Mouse (Mus musculus): ENCODE measurements at regions not wholly inside any gene's neighbourhood (a gene's known extent, or its start where the extent isn't known, plus 50 kb on each side); places are given as distances from the start of the nearest gene placed in this dataset.

DNA sequence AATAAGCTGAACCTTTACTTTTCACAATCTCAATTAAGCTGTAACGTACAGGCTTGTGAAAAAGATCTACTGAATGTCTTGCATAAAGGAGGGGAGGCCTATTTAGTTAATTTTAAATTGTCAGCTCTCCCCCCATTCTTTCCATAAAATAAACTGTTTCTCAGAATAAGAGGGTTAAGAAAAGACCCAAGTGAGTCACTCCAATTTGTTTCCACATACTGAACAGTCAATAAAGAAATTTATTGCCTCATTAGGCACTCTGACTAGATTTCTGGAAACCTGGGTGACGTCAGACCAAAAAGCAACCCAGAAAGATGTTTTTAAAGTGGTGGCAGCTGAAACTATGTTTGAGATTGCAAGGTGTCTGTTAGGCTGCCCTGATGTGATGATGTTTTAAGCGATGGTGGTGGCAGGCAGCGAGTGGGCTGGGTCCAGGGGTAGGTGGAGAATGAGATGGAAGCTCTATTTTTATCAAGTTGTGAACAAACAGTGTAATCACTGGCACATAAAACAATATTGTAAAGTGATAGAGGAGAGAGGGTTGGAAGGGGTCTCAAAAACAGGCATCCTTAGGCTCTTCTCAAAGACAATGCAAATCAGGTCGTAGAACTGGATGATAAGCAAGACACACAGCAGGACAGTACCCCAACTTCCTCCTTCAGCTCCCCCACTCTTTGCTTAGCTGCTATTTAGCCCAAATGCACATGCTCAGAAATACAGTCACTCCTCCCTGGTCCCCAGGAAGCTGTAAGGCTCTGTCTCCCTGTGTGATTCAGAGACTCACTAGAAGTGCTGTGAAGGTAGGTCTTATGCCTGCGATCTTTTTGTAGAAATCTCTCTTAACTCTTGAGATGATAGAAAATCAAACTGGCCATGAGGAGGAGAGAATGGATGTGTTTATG is 288.0 kb downstream of the Usp25 start:
- DNase-seq: no peak

DNA sequence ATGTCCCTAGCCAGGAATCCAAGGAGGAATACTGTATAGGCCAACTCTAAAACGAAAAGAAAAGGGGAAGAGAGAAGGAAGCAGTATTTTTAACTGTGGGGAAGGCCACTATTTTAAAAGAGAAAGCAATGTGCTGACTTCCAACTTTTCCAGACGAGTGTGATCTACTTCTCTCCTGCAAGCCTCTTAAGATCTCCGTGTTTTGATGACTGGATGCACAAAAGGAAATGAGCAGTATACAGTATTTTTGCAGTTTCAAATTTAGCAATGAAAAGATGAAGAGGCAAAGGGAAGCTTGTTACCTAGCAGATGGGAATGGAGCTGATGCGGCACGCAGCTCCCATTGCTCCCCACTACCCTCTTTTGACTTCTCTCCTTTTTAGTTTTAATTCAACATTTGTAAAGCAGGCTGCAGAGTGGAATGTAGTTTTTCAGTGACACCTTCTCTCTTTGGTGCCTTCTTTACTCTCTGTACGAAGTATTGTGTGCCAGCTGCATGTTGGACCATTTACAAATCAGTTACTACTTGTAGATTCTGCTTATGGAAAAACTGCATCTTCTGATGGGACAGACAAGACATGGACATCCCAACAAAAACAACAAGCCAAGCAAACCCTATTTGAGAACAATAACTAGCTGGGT is 287.2 kb downstream of the Usp25 start:
- no peak for DNase-seq

DNA sequence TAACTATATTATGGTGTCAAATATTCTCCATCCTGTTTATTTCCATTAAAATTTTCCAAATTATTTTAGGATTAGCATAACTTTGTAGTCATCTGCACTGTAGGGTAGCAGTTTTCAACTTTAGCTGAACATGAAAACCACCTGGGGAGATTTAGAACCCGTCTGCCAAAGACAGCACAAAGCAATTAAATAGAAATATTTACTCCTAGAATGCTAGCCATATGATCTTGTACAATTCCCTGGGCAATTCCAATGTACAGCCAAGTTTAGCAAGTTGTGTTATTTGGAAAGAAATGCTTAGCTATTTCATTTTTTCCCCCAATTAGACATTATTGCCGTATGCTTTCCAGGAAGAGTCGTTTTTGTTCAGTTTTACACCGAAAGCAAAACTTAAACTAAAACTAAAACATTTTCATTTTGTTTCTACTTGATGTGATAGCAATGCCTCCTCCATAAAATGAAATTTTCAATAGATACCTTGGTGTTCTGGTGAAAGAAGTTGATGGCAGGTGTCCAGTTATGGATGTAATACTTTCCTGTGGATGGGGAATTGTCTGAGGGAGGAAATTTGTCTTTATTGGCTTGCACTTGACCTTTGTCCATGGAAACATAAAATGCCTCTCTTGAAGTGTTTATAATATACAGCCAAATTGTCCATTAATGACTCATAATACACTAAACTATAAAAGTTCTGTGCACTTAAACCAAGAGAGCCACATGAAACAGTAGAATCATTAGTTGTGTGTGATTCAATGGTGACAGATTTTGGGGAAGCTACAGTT is 282.3 kb downstream of the Usp25 start:
- no peak for DNase-seq

DNA sequence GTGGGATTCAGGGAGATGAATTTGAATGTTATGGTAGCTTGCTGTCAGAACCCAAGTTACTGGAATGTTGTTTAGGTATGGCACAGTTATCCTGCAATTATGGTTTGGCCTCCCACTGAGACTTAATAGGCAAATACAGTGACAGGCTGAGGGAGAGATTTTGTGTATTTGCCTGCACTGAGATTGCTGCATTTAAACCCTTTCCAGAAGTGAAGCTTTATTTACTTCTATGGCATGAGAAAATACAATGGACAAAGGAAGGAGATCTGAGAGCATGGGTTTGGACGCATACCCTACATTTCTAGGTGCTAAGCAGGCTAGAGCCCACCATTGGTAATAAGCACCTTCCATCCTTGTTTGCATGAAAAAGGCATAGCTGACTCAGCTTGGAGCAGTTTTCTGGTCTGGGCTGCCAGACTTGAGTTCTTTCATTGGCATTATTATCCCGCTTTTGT is 278.8 kb downstream of the Usp25 start:
- DNase-seq: no peak

DNA sequence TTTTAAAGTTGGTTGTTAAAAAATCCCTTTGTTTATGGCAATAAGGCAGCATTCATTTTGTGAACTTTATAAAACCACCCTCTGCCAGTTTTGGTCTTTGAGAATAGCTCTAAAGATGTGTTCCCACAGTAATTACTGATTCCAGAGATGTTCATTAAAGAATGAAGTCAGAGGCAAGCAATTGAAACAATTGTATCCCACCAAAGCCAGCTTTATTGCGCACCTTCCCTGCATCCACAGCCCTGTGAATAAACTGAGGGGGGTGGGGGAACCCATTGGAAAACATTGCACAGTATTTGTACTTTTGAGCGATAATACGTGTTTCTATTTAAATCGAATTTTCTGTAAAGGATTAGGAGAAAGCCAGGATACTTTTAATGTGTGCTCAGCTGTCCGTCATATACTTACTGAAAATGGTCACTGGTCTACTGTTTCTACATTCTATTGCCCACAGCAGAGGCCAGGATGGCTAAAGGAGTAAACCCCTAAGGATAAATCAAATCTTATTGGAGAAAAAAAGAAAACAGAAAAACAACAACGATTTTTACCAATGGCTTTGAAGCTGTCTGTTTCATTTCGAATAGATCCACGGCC is 278.3 kb downstream of the Usp25 start:
- no peak for DNase-seq

DNA sequence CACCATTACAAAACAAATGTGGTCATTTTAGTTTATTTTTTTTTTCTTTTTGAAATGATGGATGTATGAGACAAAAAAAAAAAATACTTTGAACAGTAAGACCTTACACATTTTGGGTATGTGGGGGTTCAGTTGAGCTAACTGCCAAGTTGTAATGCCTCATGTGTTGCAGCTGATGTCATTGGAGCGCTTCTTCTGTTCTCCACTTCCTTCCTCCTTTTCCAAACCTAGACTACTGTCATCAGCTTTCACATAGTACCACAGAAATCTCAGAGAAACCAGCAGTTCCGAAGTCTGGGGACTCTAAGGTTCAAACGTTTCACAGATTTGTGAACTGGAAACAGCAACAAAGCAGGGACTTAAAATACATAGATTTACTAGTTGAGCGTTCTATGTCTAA is 270.7 kb downstream of the Usp25 start:
- DNase-seq: no peak

DNA sequence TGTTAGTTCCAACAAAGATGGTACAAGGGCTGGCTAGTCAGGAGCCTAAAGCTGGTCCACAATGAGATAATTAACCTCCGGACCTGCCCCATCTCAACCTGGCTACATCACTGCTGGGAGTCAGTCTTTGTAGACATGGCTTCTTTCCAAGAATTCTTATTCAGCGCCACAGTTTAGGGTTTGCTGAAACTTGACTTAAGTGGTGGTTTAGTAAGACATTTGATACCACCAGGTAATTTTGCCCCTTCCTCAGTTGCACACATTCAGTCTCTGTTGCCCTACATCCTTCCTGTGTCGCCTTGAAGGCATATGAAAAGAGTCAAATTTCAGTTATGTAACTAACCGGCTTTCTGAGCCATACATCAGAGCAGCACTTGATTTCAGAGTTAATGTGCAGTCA is 266.4 kb downstream of the Usp25 start:
- DNase-seq: no peak

DNA sequence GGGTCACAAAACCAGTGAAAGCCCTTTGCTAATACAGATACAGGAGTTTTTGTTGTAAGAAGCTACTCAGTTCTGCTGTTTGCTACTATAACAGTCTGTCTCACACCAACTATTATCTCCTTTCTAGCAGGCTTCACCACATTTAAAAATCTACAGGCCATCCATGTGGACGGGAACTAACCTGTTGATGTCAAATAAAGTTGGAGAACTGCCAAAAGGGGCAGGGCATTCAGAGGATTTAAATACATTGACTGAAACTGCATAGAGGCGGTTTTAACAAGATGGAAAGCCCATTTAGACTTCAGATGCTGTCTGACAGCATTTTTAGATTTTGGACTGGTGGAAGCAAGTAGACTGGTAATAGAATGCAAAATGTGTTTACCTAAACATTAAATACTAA is 266.0 kb downstream of the Usp25 start:
- no peak for DNase-seq

DNA sequence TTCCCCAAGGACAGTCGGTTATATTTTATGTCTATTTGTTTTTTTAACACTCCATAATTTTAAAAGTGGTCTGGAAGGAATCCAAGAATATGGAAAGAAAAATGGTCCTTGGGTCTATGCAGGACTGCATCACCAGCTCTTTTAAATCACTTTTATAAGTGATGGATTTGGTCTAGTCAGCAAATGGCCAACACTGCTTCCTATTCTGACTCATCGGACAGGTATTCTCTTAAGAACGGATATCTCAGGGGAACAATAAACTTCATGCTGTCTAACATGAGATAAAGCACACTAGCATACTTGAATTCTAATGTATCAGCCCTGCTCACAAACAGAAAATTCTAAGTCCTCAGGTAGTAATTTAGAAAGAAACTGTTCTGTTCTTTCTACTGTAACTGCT is 259.8 kb downstream of the Usp25 start:
- DNase-seq: no peak

DNA sequence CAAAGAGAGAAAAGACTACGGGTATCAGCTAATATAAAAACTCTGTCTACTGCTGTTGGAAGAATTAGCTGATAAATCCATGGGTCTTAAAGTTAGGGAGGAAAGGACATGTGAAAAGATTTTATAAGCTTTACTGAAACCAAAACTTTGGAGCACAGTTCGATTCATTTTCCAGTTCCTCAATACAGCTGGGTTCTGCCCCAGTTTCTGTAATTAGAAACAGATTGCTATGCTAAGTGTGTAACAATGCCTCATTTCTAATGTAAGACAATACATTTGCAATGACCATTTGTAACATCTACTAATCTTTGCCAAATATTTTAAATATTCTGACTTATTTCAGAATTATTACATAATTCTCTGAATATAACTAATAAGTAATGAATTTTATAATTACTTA is 255.4 kb downstream of the Usp25 start:
- DNase-seq: no peak

DNA sequence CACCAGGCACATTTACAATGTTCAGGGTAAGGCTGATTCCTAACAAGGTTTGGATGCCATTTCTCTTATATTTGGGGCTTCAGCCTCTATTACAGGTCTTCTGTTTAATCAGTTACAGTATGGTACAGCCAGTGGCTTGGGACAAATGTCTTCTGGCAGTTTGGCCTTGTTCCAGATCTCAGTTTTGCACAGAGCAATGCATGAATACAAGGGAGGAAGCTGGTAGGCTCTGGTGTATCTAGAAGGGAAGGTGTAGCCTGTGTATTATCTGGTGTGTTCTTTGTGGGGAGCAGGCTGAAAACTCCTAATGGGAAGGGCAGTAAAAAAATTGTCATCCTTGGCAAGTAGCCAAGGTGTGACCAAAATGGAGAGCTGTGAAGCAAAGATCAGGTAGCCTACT is 254.2 kb downstream of the Usp25 start:
- no peak for DNase-seq

DNA sequence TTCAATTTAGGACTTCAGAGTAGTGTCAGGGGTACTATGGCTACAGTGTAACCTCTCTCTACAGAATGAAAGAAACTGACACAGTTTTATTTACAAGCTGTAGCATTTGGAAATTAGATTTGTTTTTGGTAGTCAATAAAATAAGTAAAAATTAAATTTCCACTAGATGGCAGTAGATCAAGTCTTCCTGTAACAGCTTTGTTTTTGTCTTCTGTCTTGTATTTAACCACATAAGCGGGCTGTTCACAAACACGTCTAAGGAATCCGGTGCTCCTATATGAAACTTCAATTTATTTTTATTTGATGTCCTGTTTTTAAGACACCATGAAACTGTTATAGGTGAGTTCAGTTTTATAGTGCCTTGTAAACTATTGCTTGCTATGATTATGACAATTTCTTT is 238.8 kb downstream of the Usp25 start:
- peak; percentile 9 for DNase-seq

DNA sequence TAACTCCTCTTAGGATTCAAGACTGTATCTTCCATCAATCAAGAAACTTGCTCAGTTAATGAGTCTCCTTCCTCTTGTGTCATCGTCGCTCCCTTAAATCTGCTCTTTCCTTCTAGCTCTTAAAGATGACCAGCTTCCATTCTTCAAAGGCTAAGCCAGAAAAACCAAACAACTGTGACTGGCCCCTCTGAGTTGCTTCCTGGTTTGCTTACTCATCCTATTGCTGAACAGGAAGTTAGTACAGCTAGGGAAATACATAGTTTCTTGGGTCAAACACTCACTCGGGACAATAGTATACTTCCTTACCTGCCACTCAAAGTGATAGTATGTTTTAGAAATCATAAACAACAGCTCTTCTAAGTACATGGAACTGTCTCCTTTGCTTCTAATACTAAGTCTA is 237.9 kb downstream of the Usp25 start:
- no peak for DNase-seq

DNA sequence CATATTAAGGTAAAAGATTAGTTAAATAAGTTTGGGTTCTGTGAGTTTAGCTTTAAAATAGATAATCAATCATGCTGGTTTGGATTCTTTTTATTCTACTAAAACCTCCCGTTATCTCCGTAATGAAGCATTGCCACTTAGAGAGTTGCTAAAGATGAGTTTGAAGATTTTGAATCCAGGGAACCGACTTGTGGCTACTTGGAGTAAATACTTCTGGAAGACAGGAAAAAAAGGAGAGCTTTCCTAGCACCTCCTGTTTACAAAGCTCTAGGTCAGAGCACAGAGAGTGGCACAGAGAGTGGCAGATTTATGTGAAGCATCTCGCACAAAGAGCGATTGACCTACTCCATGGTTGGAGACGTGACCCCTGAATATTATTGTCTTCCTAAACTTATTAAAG is 227.4 kb downstream of the Usp25 start:
- DNase-seq: no peak

DNA sequence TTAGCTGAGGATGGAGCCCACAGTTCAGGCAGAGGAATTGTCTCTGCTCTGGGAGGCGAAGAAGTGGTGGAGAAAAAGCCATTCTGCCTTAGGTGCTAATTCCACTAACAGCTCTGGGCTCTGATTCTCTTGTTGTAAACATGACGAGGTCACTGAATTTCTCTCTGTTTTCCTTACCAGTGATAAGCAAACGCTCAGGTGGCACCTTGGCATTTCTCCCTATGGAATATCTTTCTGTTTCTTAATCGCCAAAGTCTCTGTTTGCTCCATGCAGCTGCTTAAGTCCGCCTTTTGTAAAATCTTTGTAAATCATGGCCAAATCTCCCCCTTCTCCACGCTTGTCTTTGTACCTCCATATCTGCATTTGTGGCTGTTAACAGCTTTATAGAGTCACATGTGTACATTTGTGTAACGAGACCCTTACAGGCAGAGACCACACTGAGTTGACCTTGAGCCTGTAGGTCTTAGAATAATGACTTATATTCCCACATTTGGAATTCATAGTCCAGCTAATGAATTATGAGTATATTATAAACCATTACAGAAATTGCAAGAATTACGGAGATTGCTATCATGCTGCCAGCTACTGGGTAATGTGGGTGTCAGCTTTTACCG is 225.8 kb downstream of the Usp25 start:
- no peak for DNase-seq

DNA sequence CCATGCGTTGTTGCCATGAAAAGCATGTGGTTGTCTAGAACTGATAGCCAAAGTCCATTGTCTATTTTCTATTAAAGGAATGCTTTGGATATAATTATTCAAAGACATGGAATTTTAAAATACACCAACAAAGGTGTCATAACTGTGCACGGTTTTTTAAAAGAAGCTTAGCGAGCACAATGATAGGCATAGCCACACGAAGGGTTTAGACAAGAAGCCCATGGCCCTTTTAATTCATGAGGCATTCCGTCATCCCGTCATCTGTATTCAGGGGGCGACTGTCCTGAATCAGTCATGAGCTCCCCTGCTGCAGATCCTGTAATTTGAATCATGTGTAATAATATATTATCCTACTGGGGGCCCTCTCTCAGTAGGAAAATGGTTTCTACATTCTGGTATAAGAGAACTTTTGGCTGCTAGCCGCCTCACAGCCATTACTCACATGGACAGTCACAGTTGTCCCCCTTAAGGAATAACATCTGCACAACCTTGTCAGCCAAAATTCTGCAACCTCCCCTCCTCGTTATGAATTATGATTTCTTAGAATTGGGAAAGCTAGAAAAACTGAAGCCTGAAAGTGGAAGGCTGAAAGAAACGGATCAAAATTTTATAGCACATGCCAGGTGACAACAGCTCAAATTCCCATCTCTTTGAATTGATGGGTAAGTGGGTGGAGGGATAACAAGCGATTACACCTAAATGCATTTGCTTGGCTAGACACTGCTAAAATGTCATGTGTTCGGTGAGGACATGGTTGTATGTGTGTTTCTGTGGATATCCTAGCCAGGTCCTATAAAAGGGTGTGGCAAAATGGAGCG is 225.1 kb downstream of the Usp25 start:
- no peak for DNase-seq

DNA sequence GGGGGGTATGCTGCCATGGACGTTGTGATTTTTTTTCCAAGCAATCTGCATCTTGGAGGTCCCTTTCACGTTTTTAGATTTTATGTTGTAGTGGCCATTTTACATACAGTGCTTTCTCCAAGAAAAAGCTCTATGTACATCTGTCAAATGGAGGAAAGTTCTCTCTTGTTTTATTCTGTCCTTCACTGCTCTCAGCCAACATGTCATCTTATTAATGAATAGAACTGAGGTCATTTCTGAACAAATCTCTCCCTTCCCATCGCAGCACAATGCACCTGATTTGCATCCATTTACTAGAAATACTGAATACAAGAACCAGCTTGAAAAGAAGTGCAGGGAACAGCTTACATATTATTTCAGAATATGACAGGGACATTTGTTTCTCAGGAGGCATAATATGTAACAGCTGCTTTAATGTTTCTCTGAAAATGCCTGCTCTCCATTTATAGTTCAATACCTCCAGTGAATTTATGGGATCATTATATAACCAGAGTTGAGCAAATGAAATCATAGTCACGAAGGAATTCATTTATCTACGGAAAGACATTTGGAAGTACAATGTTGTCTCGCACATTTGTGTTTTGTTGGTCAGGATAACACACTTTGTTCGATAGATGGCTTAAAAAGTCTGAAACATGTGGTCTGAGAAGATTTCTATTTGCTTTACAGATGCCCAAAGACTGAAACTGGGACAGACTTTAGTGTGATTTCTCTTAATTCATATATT is 224.3 kb downstream of the Usp25 start:
- no peak for DNase-seq

DNA sequence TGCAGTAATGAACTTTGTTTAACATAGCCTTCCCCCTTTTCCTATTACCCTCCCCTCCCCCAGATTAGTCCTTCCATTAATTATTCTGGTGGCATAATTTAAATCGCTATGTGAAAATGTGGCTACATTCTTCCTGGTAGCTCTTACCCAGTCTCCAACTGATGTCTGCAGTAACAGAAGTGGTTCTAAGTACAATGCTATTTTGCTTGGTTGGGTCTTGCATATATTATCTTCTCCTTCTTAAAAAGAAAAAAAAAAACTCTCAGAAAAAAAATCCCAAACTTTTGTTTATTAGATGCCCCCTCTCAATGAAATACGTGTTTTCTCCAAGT is 223.7 kb downstream of the Usp25 start:
- no peak for DNase-seq

DNA sequence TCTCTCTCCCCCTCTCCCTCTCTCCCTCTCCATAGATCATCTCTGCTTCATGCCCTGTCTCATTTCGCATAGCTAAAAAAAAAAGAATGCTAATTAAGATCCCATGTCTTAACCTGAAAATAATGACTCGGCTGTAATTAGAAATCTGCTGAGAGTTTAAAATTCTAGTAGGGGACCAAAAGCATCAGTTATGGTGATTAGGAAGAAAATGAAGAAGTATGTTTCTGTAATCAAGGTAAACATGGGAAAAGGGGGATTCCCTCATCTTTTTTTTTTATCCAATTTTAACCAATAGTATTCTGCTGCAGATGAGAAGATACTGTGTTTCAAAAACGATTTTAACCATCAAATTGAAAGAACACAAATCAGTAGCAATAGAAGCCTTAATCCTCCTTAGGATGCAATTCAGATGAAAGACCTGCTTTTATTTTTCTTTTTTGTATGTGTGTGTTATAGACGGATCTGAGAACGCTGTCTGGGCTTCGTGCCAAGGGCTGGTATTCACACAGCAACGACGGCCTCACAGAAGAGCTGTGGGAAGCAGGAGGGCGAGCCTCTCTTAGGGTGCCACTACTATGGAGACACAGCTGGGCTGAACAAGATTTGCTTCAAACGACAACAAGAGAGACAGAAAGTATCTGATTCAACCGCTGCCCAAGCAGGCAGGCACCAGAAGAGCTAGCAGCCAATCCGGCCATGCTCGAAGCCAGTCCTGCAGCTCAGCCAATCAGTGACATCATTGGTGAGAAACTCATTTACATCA is 223.2 kb downstream of the Usp25 start:
- DNase-seq: peak; percentile 2

DNA sequence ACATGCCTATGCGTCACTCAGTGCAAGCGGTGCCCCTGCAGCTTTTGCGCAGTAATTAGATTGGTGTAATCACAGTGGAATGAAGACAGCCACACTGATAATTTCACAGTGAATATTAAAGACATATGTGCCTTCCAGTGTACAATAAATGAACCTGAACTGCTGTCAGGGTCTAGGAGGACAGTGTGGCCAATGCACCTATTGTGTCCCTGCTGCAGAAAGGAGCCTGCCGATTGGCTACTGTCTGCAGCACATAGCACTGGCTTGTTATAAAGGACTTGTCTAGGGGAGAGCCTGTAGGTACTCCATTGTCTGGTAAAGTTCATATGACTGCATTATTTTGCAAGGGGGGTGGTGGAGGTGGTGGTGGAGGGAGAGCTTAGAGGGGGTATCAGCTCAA is 222.5 kb downstream of the Usp25 start:
- DNase-seq: no peak

DNA sequence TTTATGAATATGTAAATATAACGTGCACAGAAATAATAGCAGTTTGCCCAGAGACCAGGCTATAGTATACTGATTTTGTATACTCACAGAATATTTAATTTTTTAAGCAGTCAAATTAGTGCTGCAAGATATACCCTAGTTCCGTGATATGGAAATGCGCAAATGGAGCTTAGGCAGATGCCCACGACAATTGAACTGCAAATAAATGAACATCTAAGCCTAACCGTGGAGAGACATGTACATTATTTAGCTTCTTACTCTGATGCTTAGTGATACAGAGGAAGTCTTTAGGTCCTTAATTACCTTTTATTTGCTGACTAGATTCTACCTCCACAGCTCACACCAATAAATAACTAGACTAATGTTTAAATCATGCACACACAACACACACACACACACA is 221.9 kb downstream of the Usp25 start:
- DNase-seq: no peak
